Mouse (Mus musculus) liver, embryonic 16.5 days (tissue): ENCODE measurements around the gene Gm815. TPM values are rescaled to one million over a fixed set of nuclear protein-coding genes. Genes with fewer than 3 reads are reported as not detected.

Experiments
- ATAC-seq: fragments of 200-750 bp; cut with Nextera tagmentation; 2 replicates; pipeline ENCODE4 v1.8.0; 2017; ENCODE audit warnings: low read depth, mild to moderate bottlenecking, moderate number of reproducible peaks, moderate library complexity
- H3K27ac ChIP-seq: fragments of 300-500 bp; sonication (generic); 2 replicates; pipeline ENCODE4 v1.5.1; 2014; ENCODE audit warnings: mild to moderate bottlenecking, low read length
- H3K27me3 ChIP-seq: fragments of 300-500 bp; sonication (generic); 2 replicates; pipeline ENCODE4 v1.6.1; 2014; ENCODE audit warnings: low read depth, low read length, mixed read lengths; ENCODE audit not compliant: control insufficient read depth, insufficient read depth
- H3K36me3 ChIP-seq: fragments of 300-500 bp; sonication (generic); 2 replicates; pipeline ENCODE4 v1.6.1; 2014; ENCODE audit warnings: mild to moderate bottlenecking; ENCODE audit not compliant: control insufficient read depth, insufficient read depth
- H3K4me1 ChIP-seq: fragments of 300-500 bp; sonication (generic); 2 replicates; pipeline ENCODE4 v1.6.1; 2014; ENCODE audit warnings: low read depth, low read length, mixed read lengths; ENCODE audit not compliant: control insufficient read depth
- H3K4me2 ChIP-seq: fragments of 300-500 bp; sonication (generic); 2 replicates; pipeline ENCODE4 v1.6.1; 2014; ENCODE audit warnings: low read depth, low read length, mixed read lengths
- H3K4me3 ChIP-seq: fragments of 300-500 bp; sonication (generic); 2 replicates; pipeline ENCODE4 v1.5.1; 2014; ENCODE audit warnings: low read depth, mild to moderate bottlenecking, low read length
- H3K9ac ChIP-seq: fragments of 300-500 bp; sonication (generic); 2 replicates; pipeline ENCODE4 v1.6.1; 2014; ENCODE audit warnings: low read depth, low read length
- H3K9me3 ChIP-seq: fragments of 300-500 bp; sonication (generic); replicated peaks from 2 replicates; pipeline ENCODE4 v1.6.1; 2016; ENCODE audit warnings: low read length; ENCODE audit not compliant: control insufficient read depth
- WGBS: fragments of 180-500 bp; shearing (Covaris S2); extraction: QIAGEN DNeasy Blood & Tissue Kit; methylation state at CpG from one replicate; pipeline ENCODE4 v1.1.7; 2014; ENCODE audit not compliant: insufficient replicate concordance; 5-methylcytosine and 5-hydroxymethylcytosine counted together
- polyA plus RNA-seq: library from polyadenylated mRNA; unstranded; fragments of >200 nt; fragmentation: Nextera tagmentation; extraction: Ambion mirVana; gene quantifications from 2 replicates; pipeline ENCODE4 v1.2.1, GENCODE M21; 2015

Gm815 gene
- polyA plus RNA-seq, 1 experiment from 2014 or later = not detected

GRCm38 (mm10) chr19:26892861-26893260, 7.2 kb downstream of the Gm815 start:
- Histone ChIP-seq H3K27me3 (no peaks in the 10 kb centered on the region), H3K36me3 (no peaks in the 10 kb centered on the region), H3K4me3 (no peak overlapping the region), H3K4me2 (no peak overlapping the region), H3K9ac (no peak overlapping the region), H3K4me1 (no peaks in the 10 kb centered on the region), H3K27ac (no peak overlapping the region), H3K9me3 (no peaks in the 10 kb centered on the region)
- ATAC-seq = no peak
- WGBS = 58% methylated on average over 5 of the region's 5 CpGs

DNA sequence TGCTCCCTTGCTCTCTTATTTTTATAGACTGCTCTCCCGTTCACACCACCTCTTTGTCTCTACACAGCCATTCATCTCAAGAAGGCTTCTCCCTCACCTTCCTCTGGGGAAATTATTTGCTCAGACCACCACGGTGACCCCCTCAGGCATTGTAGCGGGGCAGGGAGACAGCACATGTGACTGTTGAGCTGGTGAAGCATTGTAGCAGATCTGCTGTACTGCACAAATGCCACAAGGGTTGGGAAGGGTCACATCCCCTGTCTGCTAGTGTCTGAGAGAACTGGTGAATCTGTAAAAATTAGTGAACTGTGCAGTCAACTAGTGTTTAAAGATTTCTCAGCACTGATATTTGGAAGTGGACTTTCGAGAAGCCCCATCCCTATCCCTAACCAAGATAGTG, 16.5 kb downstream of the Gm815 start:
- Histone ChIP-seq H3K9ac (no peak overlapping the region), H3K27ac (no peak overlapping the region), H3K27me3 (no peaks in the 10 kb centered on the region), H3K4me2 (no peak overlapping the region), H3K4me1 (no peaks in the 10 kb centered on the region), H3K4me3 (no peak overlapping the region), H3K9me3 (no peaks in the 10 kb centered on the region), H3K36me3 (no peaks in the 10 kb centered on the region)
- 53% methylated on average over 4 of the region's 4 CpGs for WGBS
- no peak for ATAC-seq

DNA sequence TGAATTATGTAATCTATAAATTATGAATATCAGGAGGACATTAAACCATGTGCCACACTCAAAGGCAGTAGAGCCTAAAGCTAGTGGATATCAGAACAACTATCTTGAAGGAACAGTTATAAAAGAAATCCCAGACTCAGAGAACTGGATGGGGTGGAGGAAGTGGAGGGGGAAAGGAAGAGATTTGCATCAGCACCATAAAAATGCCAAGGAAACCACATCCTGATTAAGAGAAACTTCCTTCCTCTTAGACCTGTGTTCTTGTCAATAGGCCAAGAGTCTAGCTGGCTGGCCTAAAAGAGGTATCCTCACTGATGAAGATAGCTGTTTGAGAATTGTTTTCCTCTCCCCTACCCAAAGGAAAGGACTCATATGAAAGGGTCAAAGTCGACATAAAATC, 28.6 kb downstream of the Gm815 start:
- ATAC-seq = no peak
- Histone ChIP-seq H3K36me3 (no peaks in the 10 kb centered on the region), H3K4me3 (no peak overlapping the region), H3K9me3 (no peaks in the 10 kb centered on the region), H3K27me3 (no peaks in the 10 kb centered on the region), H3K4me1 (no peaks in the 10 kb centered on the region), H3K9ac (no peak overlapping the region), H3K4me2 (no peak overlapping the region), H3K27ac (no peak overlapping the region)
- 15% methylated on average over 1 of the region's 1 CpGs for WGBS

DNA sequence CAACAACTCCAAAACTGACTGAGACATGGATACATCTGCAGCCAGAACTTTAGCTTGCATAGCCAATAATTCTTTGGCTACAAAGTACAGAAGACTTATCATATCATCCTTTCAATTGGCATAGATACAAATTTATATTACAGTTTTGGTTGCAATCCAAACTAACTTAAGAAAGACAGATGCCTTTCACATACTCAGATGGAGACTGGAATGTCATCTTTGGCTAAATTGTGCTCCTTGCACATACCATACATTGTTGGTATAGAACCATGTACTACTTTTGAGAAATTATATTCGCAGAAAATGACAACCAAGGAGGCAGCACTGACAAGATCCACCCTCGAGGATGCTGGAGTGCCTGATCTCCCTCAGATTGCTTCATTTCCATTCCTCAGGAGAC, 35.1 kb downstream of the Gm815 start:
- Histone ChIP-seq H3K36me3 (no peaks in the 10 kb centered on the region), H3K4me1 (no peaks in the 10 kb centered on the region), H3K27ac (no peak overlapping the region), H3K4me3 (no peak overlapping the region), H3K9ac (no peak overlapping the region), H3K27me3 (no peaks in the 10 kb centered on the region), H3K9me3 (no peaks in the 10 kb centered on the region), H3K4me2 (no peak overlapping the region)
- no peak for ATAC-seq
- WGBS = 54% methylated on average over 2 of the region's 2 CpGs

- H3K4me2 ChIP-seq = no peak overlapping the region
- no peaks in the 10 kb centered on the region for H3K9me3 ChIP-seq
- ATAC-seq = no peak
- H3K27ac ChIP-seq = no peak overlapping the region
- no peaks in the 10 kb centered on the region for H3K4me1 ChIP-seq
- H3K27me3 ChIP-seq = no peaks in the 10 kb centered on the region
- H3K36me3 ChIP-seq = no peaks in the 10 kb centered on the region
- no peak overlapping the region for H3K9ac ChIP-seq
- WGBS = 51% methylated on average over 6 of the region's 6 CpGs
- H3K4me3 ChIP-seq = no peak overlapping the region
Observed at GRCm38 (mm10) chr19:26930295-26931283, 44.9 kb downstream of the Gm815 start.

DNA sequence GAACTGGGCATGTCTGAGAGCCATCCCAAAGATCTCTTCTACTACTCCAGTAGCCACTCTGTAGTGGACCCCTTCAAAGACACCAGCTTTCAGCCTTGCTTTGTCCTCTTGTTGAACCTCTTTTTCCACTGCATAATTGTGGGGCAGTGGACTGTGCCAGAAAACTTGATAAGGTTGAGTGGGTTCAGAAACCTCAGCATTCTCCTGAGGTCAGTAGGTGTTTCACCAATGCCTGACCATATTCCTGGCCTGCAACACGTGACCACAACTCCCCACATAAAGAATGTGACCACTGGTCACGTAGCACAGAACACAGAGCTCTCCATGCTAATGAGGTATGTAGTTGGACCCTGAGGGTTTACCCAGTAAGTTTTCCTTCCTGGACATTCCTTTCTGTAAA, 48.5 kb downstream of the Gm815 start:
- Histone ChIP-seq H3K27ac (no peak overlapping the region), H3K4me3 (no peak overlapping the region), H3K9me3 (no peaks in the 10 kb centered on the region), H3K27me3 (no peaks in the 10 kb centered on the region), H3K4me1 (no peaks in the 10 kb centered on the region), H3K9ac (no peak overlapping the region), H3K4me2 (no peak overlapping the region), H3K36me3 (no peaks in the 10 kb centered on the region)
- ATAC-seq = no peak
- WGBS = 50% methylated on average over 2 of the region's 2 CpGs
